Mouse (Mus musculus): ENCODE measurements at regions not wholly inside any gene's neighbourhood (a gene's known extent, or its start where the extent isn't known, plus 50 kb on each side); places are given as distances from the start of the nearest gene placed in this dataset.

DNA sequence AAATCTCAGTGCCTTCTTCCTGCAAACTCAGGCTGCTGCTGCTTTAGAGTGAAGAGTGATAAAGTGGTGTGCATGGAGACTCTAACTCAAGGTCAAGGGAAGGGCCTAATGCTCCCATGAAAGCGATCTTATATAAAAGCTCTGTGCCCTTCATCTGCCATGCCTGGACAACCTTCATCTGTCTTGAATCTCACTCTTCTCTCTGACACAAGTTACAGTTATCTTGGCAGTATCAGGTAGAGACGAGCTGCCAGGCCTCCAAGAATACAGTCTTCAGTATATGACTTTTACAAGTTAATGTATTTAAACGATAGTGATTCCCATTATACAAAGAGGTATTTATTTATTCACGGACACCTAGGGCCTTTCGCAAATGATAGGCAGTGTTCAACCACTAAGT lies 146.7 kb upstream of the Cypt12 start:
- Histone ChIP-seq H3K4me3 (no peak overlapping the region), H3K27me3 (ENCODE audit: insufficient read depth, poor library complexity, severe bottlenecking) (peaks cover 10% of the 10 kb centered on the region), H3K9me3 (no peaks in the 10 kb centered on the region), H3K4me1 (no peaks in the 10 kb centered on the region), H3K27ac (no peak overlapping the region), H3K36me3 (no peaks in the 10 kb centered on the region)
- 70% methylated on average over 5 of the region's 5 CpGs for WGBS
- no peak for DNase-seq (ENCODE audit: low spot score)

- no peaks in the 10 kb centered on the region for H3K27me3 ChIP-seq (ENCODE audit: insufficient read depth, poor library complexity, severe bottlenecking)
- 57% methylated on average over 1 of the region's 1 CpGs for WGBS
Measured at GRCm38 (mm10) chr3:17805185-17805584, 143.0 kb upstream of the Cypt12 start.

DNA sequence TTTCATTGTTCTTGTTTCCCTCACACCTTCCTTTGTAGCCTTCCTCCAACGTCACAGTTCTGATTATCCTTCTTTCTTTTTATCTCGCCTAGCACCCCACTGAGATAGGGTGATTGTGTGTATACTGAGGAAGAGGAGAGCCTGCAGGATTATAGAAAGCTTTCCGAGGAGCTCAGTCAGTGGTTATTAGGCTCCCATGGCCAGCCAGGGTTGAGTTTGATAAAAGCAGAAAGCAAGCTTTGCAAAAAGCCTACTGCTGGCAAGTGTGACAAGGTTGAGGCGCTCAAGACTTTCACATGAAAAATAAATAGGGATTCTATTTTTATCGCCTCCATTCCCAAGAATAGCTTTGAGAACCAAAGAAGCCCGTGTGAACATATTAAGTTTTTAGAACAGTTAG lies 136.9 kb upstream of the Cypt12 start:
- Histone ChIP-seq H3K4me1 (no peaks in the 10 kb centered on the region), H3K4me3 (no peak overlapping the region), H3K27ac (no peak overlapping the region), H3K27me3 (ENCODE audit: insufficient read depth, poor library complexity, severe bottlenecking) (no peaks in the 10 kb centered on the region), H3K9me3 (no peaks in the 10 kb centered on the region), H3K36me3 (no peaks in the 10 kb centered on the region)
- no peak for DNase-seq (ENCODE audit: low spot score)
- 39% methylated on average over 6 of the region's 6 CpGs for WGBS

More at GRCm38 (mm10) chr3:17805185-17805584, 143.0 kb upstream of the Cypt12 start:
- Histone ChIP-seq H3K9me3 (no peaks in the 10 kb centered on the region), H3K36me3 (no peaks in the 10 kb centered on the region), H3K27ac (no peak overlapping the region), H3K4me3 (no peak overlapping the region), H3K4me1 (no peaks in the 10 kb centered on the region)
- DNase-seq (ENCODE audit: low spot score) = no peak

DNA sequence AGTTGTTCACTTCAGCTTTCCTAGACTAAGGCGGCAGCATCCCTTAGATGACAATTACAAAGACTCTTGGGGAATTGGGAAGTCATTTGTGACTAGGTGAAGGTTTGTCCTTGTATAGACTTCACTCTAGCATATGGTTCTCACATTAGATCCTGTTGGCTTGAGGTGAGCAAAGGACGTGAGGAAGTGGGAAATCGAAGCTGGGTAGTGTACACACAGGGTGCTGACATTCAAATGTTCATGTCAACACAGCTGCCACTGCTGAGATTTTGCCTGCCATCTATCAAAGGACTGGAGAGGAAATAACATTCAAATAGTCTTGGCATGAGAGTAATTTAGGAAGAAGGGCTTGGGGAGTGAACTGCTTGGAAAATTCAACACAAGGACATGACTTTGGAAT lies 124.0 kb upstream of the Cypt12 start:
- H3K9me3 ChIP-seq = no peaks in the 10 kb centered on the region
- no peak for DNase-seq (ENCODE audit: low spot score)
- no peaks in the 10 kb centered on the region for H3K27me3 ChIP-seq (ENCODE audit: insufficient read depth, poor library complexity, severe bottlenecking)
- H3K27ac ChIP-seq = no peak overlapping the region
- H3K4me1 ChIP-seq = no peaks in the 10 kb centered on the region
- H3K36me3 ChIP-seq = no peaks in the 10 kb centered on the region
- 53% methylated on average over 3 of the region's 3 CpGs for WGBS
- no peak overlapping the region for H3K4me3 ChIP-seq

DNA sequence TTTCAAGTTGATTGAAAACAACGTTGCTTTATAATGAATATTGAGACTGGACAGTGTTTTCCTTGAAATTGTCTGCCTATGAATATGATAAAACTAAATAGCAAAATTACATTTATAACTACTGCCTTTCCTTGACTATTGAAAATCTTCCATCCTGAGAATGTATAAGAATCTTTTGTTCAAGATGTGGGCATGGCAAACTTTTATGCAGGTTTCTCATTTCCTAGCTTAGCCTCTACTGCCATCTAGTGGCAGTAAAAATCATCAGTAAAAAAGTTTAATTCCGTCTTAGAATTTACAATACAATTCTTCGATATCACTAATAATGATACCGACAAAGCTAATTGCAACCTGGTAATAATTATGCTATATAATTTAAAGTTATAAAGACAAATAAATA lies 123.5 kb upstream of the Cypt12 start:
- no peak overlapping the region for H3K4me3 ChIP-seq

DNA sequence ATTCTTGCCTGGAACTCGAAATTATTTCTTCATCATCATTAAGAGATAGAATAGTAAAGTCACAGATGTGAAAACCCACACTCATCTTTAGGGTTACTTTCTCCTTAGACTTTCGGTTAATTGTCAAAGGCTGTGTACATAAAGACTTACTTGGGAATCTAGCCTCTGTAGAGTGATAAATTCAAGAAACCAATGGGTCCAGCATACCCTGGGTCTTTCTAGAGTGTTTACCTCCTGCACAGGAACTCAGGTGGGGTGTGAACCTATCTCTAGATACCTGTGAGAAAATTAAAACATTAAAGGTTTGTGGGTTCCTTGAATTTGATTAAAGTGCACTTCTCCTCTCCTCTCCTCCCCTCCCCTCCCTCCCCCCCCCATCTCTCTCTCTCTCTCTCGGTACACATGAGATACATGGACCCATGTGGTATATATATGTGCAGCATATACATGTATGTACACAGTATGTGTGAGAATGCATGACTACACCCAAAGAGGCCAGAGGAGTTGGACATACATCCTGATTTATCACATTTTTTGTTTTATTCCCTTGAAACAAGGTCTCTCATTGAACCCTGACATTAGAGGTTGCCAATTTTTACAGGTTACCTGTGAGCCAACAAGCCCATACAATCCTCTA lies 122.8 kb upstream of the Cypt12 start:
- DNase-seq (ENCODE audit: low spot score) = no peak
- no peaks in the 10 kb centered on the region for H3K27me3 ChIP-seq (ENCODE audit: insufficient read depth, poor library complexity, severe bottlenecking)
- no peaks in the 10 kb centered on the region for H3K9me3 ChIP-seq
- H3K4me3 ChIP-seq = no peak overlapping the region
- no peaks in the 10 kb centered on the region for H3K36me3 ChIP-seq
- H3K4me1 ChIP-seq = no peaks in the 10 kb centered on the region
- 58% methylated on average over 3 of the region's 3 CpGs for WGBS
- H3K27ac ChIP-seq = no peak overlapping the region

More for the DNA sequence above, 123.5 kb upstream of the Cypt12 start:
- H3K36me3 ChIP-seq = no peaks in the 10 kb centered on the region
- no peak overlapping the region for H3K27ac ChIP-seq
- H3K4me1 ChIP-seq = no peaks in the 10 kb centered on the region
- WGBS = 52% methylated on average over 4 of the region's 4 CpGs
- H3K27me3 ChIP-seq (ENCODE audit: insufficient read depth, poor library complexity, severe bottlenecking) = no peaks in the 10 kb centered on the region
- DNase-seq (ENCODE audit: low spot score) = no peak
- H3K9me3 ChIP-seq = no peaks in the 10 kb centered on the region

DNA sequence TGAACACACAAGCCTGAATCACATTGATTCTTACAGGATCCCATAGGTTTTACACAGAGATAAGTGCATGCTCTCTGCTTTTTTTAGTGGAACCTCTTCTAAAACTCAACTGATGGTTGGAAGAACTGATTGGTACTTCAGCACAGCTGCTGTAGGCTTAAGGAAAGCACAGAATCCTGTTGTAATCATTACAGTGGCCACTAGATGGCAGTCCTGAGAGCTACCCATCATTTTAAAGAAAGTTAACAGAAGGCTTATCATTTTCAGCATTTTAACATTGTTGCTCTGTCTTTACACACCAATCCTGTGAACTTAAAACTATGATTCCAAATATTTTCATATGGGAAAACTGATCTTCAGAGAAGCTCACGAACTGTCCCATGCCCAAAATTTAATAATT lies 113.5 kb upstream of the Cypt12 start:
- Histone ChIP-seq H3K4me3 (no peak overlapping the region), H3K27me3 (ENCODE audit: insufficient read depth, poor library complexity, severe bottlenecking) (no peaks in the 10 kb centered on the region), H3K36me3 (no peaks in the 10 kb centered on the region), H3K27ac (no peak overlapping the region), H3K4me1 (no peaks in the 10 kb centered on the region), H3K9me3 (no peaks in the 10 kb centered on the region)
- 31% methylated on average over 1 of the region's 1 CpGs for WGBS
- no peak for DNase-seq (ENCODE audit: low spot score)

- no peak overlapping the region for H3K4me3 ChIP-seq
- H3K27me3 ChIP-seq (ENCODE audit: insufficient read depth, poor library complexity, severe bottlenecking) = no peaks in the 10 kb centered on the region
- no peaks in the 10 kb centered on the region for H3K4me1 ChIP-seq
- H3K27ac ChIP-seq = no peak overlapping the region
- no peaks in the 10 kb centered on the region for H3K36me3 ChIP-seq
- DNase-seq (ENCODE audit: low spot score) = no peak
- WGBS = 61% methylated on average over 7 of the region's 7 CpGs
- no peaks in the 10 kb centered on the region for H3K9me3 ChIP-seq
Measured at GRCm38 (mm10) chr3:17847609-17848008, 100.6 kb upstream of the Cypt12 start.

GRCm38 (mm10) chr3:17848181-17848580 lies 100.0 kb upstream of the Cypt12 start:
- Histone ChIP-seq H3K27me3 (ENCODE audit: insufficient read depth, poor library complexity, severe bottlenecking) (no peaks in the 10 kb centered on the region), H3K4me1 (no peaks in the 10 kb centered on the region), H3K4me3 (no peak overlapping the region), H3K36me3 (no peaks in the 10 kb centered on the region), H3K27ac (no peak overlapping the region), H3K9me3 (no peaks in the 10 kb centered on the region)
- DNase-seq (ENCODE audit: low spot score) = no peak

- Histone ChIP-seq H3K4me1 (no peaks in the 10 kb centered on the region), H3K27ac (no peak overlapping the region), H3K4me3 (no peak overlapping the region), H3K36me3 (no peaks in the 10 kb centered on the region), H3K9me3 (no peaks in the 10 kb centered on the region), H3K27me3 (ENCODE audit: insufficient read depth, poor library complexity, severe bottlenecking) (no peaks in the 10 kb centered on the region)
- no peak for DNase-seq (ENCODE audit: low spot score)
- 83% methylated on average over 3 of the region's 3 CpGs for WGBS
Measured at GRCm38 (mm10) chr3:17862367-17862766, 85.8 kb upstream of the Cypt12 start.

DNA sequence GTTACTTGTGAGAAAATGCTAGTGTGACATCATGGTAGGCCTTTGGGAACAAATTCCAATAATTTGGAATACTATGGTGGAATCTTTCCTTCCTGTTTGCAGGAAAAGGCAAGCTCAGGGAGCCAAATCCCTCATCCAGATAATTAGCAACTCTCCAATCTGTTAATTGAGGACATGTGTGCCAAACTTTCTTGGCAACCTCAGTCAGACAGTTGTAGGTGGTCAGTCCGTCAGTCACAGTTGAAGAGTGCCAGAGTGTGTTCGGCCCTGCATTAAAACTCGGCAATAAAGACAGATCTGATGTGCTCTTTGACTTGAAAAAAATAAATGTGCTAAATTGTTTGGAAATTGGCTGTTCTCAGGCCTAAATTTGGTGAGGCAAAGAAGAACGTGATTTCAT lies 83.1 kb upstream of the Cypt12 start:
- Histone ChIP-seq H3K9me3 (no peaks in the 10 kb centered on the region), H3K4me3 (no peak overlapping the region), H3K4me1 (no peaks in the 10 kb centered on the region), H3K27me3 (ENCODE audit: insufficient read depth, poor library complexity, severe bottlenecking) (no peaks in the 10 kb centered on the region), H3K27ac (no peak overlapping the region), H3K36me3 (no peaks in the 10 kb centered on the region)
- 75% methylated on average over 4 of the region's 4 CpGs for WGBS
- DNase-seq (ENCODE audit: low spot score) = no peak

DNA sequence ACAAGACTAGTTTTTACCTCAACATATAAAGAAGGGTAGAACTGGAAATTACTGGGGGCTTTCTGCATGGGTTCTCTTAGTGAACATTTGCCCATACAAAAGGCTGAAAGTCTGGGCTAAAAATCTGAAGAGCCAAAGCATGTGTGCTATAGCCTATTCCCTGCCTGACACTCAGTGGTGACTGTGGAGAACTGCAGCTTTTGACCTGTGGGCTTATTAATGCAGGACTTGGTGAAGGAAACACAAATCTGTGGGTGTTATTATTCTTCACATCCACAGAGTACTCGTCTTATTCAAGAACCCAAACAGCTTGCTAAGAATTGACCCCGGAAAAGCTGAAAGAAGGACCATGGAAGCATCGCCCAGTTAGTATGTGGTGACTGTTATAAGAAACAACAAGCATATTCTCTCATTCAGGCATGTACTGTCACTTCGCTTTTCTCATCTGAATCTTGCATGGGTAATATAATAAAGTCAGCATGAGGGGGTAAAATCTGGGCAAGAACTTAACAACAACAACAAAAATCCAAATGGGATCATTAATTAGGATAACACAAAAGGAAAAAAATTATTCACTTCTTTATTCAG lies 77.2 kb upstream of the Cypt12 start:
- no peak overlapping the region for H3K4me3 ChIP-seq
- no peaks in the 10 kb centered on the region for H3K36me3 ChIP-seq
- H3K27me3 ChIP-seq (ENCODE audit: insufficient read depth, poor library complexity, severe bottlenecking) = no peaks in the 10 kb centered on the region
- no peak overlapping the region for H3K27ac ChIP-seq
- H3K9me3 ChIP-seq = no peaks in the 10 kb centered on the region
- no peaks in the 10 kb centered on the region for H3K4me1 ChIP-seq
- DNase-seq (ENCODE audit: low spot score) = no peak
- 45% methylated on average over 4 of the region's 4 CpGs for WGBS

DNA sequence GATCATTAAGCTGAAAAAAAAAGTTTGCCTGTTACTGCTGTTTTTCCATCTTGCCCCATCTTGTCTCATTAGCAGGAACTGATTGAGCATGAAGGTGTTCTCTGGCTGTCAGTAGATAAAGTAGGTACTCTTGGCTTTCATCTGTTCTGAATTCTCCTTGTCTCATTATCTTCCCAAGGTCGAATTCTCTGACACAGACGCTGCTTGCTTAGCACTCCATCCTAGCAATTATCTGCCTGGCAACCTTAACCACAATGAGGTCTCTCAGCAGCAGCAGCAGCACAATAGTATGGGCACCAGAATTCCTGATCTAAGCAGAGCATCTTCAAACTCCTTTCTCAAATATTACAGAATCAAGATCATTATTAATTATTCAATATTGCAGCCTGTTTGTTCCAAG lies 52.3 kb upstream of the Cypt12 start:
- H3K9me3 ChIP-seq = no peaks in the 10 kb centered on the region
- whole genome bisulfite sequencing = 14% methylated on average over 2 of the region's 2 CpGs
- H3K4me3 ChIP-seq = no peak overlapping the region
- no peaks in the 10 kb centered on the region for H3K27me3 ChIP-seq (ENCODE audit: insufficient read depth, poor library complexity, severe bottlenecking)
- H3K4me1 ChIP-seq = no peaks in the 10 kb centered on the region
- H3K27ac ChIP-seq = no peak overlapping the region
- no peaks in the 10 kb centered on the region for H3K36me3 ChIP-seq
- DNase-seq (ENCODE audit: low spot score) = no peak

DNA sequence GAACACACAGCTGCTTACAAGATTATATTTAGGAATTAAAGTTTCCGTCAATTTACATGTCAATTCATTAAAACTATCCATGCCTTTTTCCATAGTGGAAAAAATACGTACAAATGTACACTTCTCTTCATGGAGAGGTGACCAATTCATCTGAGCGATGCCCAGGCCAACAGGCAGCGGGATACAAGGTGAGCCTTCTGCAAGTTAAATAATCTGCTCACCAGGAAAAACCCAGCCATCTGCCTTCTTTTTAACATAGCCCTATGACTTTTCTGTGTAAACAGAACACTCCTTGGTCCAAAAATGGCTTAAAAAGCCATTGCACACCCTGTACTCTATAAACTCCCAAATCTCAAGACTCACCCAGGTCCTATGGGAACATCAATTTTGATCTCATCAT lies 51.5 kb upstream of the Cypt12 start:
- Histone ChIP-seq H3K27me3 (ENCODE audit: insufficient read depth, poor library complexity, severe bottlenecking) (no peaks in the 10 kb centered on the region), H3K4me1 (no peaks in the 10 kb centered on the region), H3K4me3 (no peak overlapping the region), H3K36me3 (no peaks in the 10 kb centered on the region), H3K27ac (no peak overlapping the region), H3K9me3 (no peaks in the 10 kb centered on the region)
- 86% methylated on average over 4 of the region's 4 CpGs for WGBS
- DNase-seq (ENCODE audit: low spot score) = no peak

Measured in heart, embryonic 10.5 days (tissue).